Mouse (Mus musculus): ENCODE results near the gene Dnase1l2. TPM values are rescaled to one million over a fixed set of nuclear protein-coding genes. Genes with fewer than 3 reads are reported as not detected.
"Not testable (repeated sequence)": the region's sequence is repeated elsewhere in the genome, so short reads cannot be mapped to it uniquely, and the experiment has no call there.

Dnase1l2 gene
- total RNA-seq, 2 experiments from 2014 or later = 1.1 to 1.4 TPM

DNA sequence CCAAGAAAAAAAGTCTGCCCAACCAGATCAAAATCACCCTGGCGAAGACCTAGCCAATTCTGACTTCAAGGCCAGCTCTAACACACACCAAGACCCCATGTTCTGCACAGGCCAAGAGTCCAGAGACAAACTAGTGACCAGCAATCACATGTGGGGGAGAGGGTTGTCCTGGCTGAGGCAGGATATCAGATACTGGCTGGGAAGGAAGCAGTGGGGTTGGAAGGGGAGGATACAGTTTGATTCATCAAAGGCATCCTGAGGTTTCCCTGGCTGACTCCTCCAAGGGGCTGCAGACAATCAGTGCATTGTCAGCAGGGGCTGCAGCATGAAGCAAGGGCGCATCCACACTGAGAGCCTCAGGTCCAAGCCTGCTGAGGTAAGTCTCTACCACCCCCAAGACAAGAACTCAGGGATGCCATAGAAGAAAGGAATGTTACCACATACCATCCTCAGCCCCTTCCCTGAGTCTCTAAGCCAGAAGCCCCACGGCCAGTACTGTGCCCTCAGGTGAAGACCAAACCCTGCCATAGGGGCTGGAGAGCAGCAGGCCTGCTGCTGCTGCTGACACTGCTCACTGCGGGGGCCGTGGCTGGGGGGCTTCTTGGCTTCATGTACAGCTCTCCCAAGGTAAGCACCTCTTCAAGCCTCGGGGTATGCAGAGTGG is 30.8 kb upstream of the Dnase1l2 start, which contains the start of gene Bricd5:
TSS of gene Bricd5 (plus strand) at position 273 of the 664 bp plus-strand sequence.
- DNase-seq = no peak

GRCm38 (mm10) chr17:24472512-24472911 is 29.6 kb upstream of the Dnase1l2 start:
- peak; percentile 49 to 55 for DNase-seq
- intact Hi-C loops (cut with DNase I) = no loop called here

More for the DNA sequence above, 30.8 kb upstream of the Dnase1l2 start, which contains the start of gene Bricd5:
- intact Hi-C loops (cut with DNase I) = no loop called here

- peak in 1 of 2 experiments; percentile 41 for DNase-seq
- intact Hi-C loops (cut with DNase I) = no loop called here
These were observed 28.0 kb upstream of the Dnase1l2 start for GRCm38 (mm10) chr17:24470701-24471527.

DNA sequence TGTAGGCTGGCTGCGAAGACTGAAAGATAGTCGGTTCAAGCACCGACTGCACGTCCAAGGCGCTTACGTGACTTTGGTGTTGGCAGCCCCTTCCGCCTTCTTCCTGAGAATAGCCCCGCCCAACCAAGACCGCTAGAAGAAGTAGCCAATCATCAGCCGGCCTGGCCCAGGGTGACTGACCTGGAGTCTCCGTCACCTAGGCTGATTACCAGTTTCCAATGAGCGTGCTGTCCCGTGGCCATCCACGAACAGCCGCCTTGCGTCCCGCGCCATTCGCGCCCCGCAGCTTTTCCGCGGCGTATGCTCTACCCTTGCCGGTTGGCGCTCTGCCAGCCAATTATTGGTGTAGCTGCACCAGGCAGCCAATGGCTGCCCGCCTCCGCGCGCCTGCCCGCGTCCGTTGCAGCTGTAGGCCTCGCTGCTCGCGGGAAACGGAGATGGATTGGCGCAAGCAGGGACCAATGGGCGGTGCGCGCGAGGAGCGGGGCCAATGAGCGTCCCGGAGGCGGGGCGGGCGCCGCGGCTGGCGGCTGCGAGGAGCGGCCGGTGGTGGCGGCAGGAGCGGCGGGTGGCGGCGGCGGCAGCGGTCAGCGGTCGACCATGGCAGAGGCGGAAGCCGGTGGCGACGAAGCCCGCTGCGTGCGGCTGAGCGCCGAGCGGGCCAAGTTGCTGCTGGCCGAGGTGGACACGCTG is 27.2 kb upstream of the Dnase1l2 start, which contains the start of the genes E4f1 and Pgp:
TSS of gene E4f1 (minus strand) at position 404 of the 693 bp plus-strand sequence.
TSS of gene Pgp (plus strand) at position 483 of the 693 bp plus-strand sequence.
- peak; percentile 97 to 99 for DNase-seq
- intact Hi-C loops (cut with DNase I) = no loop called here

DNA sequence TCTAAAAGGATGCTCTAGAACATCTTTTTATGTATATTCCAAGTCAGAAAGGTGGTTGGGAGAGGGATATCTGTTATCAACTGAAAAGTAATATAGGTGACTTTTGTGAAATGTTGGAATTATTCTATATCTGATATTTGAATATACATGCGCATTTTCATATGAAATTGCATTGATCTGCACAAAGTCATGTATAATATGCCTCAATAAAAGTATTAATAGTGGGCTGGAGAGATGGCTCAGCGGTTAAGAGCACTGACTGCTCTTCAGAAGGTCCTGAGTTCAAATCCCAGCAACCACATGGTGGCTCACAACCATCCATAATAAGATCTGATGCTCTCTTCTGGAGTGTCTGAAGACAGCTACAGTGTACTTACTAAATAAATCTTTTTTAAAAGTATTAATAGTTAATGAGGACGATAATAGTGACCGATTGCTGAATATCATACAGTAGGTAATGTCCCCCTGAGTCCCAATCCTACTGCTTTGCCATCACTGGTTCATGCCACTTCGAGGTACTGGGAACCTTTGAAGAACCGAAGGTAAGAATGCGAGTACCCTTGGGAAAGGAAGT is 26.5 kb upstream of the Dnase1l2 start:
- intact Hi-C loops (cut with DNase I) = no loop called here
- no peak for DNase-seq

GRCm38 (mm10) chr17:24468636-24469246 is 25.8 kb upstream of the Dnase1l2 start:
- DNase-seq = no peak
- intact Hi-C loops (cut with DNase I) = no loop called here

DNA sequence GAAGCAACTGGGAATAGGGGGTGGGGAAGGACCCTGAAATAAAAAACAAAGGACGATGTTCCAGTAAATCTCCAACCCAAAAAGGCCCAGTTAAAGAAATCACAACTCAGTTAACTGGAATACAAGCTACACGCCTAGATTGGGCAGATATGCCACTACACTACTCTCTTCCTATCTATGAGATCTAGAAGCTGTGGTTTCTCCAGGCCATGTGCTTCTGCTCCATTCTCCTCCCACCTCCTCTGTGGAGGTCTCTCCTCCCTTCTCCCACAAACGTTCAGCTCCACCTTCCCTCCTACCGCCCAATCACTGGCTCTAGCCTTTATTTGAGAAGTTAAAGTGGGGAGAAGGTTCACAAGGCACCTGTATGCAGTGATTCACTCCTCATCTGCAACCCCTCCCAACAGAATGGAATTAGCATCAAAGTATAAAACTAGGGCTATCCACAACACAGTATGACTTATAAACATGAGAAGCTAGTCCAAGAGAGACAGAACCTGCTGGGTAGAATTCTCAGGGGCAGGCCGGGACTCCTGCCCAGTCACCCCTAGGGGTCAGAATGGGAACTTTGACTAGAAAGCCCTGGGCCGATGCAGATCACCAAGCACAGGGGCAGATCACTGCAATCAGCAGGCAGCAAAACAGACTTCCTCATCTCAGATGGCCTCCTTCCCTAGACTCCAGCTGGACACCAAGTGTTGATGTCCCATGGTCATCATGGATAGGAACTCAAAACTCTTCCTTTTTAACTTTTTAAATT is 20.6 kb upstream of the Dnase1l2 start:
- DNase-seq = no peak

GRCm38 (mm10) chr17:24462932-24463331 is 20.0 kb upstream of the Dnase1l2 start:
- no peak for DNase-seq
- intact Hi-C loops (cut with DNase I) = no loop called here

More for the DNA sequence above, 20.6 kb upstream of the Dnase1l2 start:
- intact Hi-C loops (cut with DNase I) = no loop called here

- intact Hi-C loops (cut with DNase I) = no loop called here
These were observed 18.7 kb upstream of the Dnase1l2 start for GRCm38 (mm10) chr17:24461580-24461979.

DNA sequence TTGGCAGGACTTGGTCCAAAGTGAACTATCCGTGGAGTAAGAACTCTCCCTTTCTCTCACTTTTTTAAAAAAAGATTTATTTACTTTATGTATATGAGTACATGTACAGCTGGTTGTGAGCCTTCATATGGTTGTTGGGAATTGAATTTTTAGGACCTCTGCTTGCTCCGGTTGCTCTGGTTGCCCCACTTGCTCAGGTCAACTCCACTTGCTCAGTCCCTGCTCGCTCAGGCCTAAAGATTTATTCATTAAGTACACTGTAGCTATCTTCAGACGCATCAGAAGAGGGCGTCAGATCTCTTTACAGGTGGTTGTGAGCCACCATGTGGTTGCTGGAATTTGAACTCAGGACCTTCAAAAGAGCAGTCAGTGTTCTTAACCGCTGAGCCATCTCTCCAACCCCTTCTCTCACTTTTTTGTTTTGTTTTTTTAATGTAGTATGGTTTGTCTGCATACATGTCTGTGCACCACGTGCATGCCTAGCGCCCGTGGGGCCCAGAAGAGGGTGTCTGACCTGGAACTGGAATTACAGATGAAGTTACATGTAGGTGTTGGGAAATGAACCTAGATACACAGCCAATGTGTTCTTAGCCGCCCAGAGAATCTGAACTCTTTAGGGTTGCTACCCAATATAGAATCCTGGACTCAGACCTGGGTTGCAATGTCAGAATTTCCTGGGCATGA is 12.8 kb upstream of the Dnase1l2 start:
- intact Hi-C loops (cut with DNase I); DNase-seq: not testable (repeated sequence)

More at GRCm38 (mm10) chr17:24461580-24461979, 18.7 kb upstream of the Dnase1l2 start:
- no peak for DNase-seq

- intact Hi-C loops (cut with DNase I) = no loop called here
These were observed 12.0 kb upstream of the Dnase1l2 start for GRCm38 (mm10) chr17:24454756-24455522.

DNA sequence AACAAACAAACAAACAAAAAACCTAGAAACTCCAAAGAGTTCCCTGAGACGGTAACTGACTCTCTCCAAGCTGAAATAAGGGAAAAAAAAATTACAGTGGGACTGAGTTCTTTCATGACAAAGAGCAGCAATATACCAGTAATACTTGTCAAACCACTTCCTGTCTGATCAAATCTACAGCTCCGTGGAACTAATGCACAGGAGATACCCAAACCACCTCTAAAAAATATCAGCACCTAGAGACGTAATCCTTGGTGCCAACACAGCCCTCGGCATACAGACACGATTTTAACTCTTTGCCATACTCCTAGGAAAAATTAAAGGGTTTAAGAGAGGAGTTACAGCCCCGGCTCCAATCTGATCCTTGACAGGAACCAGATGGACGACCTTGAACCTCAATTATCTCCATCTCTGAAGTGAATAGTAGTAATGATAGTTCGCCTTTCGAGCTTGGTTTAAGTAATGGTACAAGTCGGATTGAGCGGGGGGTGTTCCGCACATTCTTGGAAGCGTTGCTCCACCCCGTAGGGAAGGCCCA is 11.4 kb upstream of the Dnase1l2 start:
- no peak for DNase-seq
- intact Hi-C loops (cut with DNase I) = no loop called here

More at GRCm38 (mm10) chr17:24454756-24455522, 12.0 kb upstream of the Dnase1l2 start:
- peak; percentile 99 for DNase-seq

DNA sequence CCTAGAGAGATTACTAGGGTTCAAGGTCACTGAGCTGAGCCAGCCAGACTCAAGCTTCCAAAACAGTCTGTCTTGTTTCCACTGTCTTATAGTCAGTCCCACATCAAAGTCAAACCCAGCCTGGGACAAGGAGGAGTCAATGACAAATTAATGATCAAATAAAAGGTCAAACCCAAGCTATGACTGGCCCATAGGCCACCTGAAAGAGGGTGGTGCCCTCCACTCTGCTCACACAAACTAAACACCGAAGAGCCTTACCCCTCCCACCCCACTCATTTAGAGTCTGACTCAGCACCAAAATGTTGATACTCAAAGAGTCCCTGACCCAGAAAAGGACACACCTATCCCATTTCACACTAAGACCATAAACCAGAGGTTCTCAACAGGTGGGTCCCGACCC is 10.5 kb upstream of the Dnase1l2 start:
- no peak for DNase-seq
- intact Hi-C loops (cut with DNase I) = no loop called here

DNA sequence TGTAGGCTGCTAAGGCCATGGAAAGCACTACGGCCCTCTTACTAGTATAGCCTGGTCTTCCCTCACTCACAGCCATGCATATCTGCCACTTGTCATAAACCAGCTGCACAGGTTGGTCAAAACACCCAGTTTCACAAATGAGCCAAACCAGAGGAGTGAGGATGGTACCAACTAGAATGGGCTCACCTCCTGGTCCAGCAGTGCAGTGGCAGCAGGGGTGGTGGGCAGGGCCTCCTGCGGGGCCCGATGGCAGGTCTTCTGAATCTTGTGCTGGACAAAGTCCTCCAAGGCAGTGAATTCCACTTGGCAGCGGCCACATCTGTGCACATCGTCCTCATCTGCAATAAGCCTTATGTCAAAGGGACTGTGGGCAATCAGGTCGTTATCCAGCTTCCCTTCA is 8.3 kb upstream of the Dnase1l2 start:
- intact Hi-C loops (cut with DNase I) = no loop called here
- DNase-seq = no peak

DNA sequence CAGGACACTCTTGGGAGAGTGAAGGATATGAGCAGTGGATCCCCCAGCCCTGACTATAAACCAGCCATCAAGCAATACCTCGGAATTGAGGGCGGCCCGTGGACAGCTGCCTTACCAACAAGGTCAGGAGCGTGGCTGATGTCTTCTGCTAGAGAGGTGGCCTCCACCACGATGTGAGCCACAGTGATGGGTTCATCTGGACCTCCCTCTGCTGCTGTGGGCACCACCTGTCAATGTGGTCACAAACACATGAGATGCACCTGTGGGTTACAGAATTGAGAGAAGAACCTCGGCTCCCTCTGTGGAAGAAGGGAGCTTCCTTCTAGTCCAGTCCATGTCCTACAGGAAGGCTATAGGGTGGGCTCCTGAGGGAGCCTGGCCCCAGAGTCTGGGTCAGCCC is 6.6 kb upstream of the Dnase1l2 start:
- intact Hi-C loops (cut with DNase I) = no loop called here
- no peak for DNase-seq

- intact Hi-C loops (cut with DNase I) = no loop called here
These were observed 3.7 kb upstream of the Dnase1l2 start for GRCm38 (mm10) chr17:24446590-24446989.

DNA sequence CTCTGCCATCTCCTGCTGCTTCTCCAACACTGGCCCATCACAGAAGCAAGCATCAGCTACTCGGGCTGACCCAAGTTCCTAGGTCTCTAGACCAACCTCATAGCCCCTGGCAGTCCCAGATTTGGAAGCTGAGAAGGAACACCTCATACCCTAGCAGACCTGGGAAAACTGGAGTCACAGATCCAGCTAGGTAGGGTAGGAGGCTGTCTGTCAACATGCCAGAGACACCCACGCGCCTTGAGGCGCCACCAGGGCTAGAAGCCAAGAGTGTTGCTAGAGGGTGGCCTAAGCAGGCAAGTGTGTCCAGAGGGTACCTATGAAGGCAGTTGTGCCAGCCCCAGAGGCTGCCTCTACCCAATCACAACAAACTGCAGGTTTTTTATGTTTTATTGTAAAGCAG is 504 bp upstream of the Dnase1l2 start:
- no peak for DNase-seq
- intact Hi-C loops (cut with DNase I) = no loop called here

More at GRCm38 (mm10) chr17:24446590-24446989, 3.7 kb upstream of the Dnase1l2 start:
- no peak for DNase-seq

GRCm38 (mm10) chr17:24442107-24442506 is 798 bp downstream of the Dnase1l2 start:
- DNase-seq = no peak
- intact Hi-C loops (cut with DNase I) = no loop called here

Data from heart, postnatal 36 days (tissue).